Mouse (Mus musculus): ENCODE results near the gene Plxnd1.

- no peak for TF ChIP-seq CTCF (IDR thresholded peaks at IDR 0.05; ENCODE audit: extremely low read depth, insufficient read depth, insufficient read length, insufficient replicate concordance)
- no peak for TF ChIP-seq POLR2A (IDR thresholded peaks at IDR 0.05; ENCODE audit: low read depth, low read length)
Measured at GRCm38 (mm10) chr6:115992981-115993380, 1.8 kb downstream of the Plxnd1 start.
